15 mouse cellular contexts compared by ENCODE assay signal in genomic region chr1:38249561-38249960, GRCm38 (mm10).
"Had no signal": no experiment of that assay in that cellular context is flagged by ENCODE, and none has a peak within 500 bp of the region (broad histone marks: within the 10 kb centered on the region; RNA-seq: fewer than 3 reads in every experiment).

No protein-coding gene starts in this region.

- H3K4me1 ChIP-seq: liver, embryonic 13.5 days had no signal

- H3K27ac ChIP-seq: layer of hippocampus, adult 2 months; limb, embryonic 15.5 days; liver, embryonic 13.5 days; midbrain, embryonic 13.5 days; neural tube, embryonic 15.5 days had no signal

- H3K9me3 ChIP-seq: limb, embryonic 15.5 days; liver, embryonic 13.5 days; midbrain, embryonic 13.5 days; neural tube, embryonic 15.5 days had no signal

- H3K4me3 ChIP-seq: layer of hippocampus, adult 2 months; limb, embryonic 15.5 days; liver, embryonic 13.5 days; midbrain, embryonic 13.5 days; myocyte; neural tube, embryonic 15.5 days had no signal

- ATAC-seq: midbrain, embryonic 13.5 days had no signal

- H3K9ac ChIP-seq: limb, embryonic 15.5 days; liver, embryonic 13.5 days; midbrain, embryonic 13.5 days; neural tube, embryonic 15.5 days had no signal

- H3K27me3 ChIP-seq: limb, embryonic 15.5 days; liver, embryonic 13.5 days; midbrain, embryonic 13.5 days; neural tube, embryonic 15.5 days had no signal

- H3K4me2 ChIP-seq: limb, embryonic 15.5 days; liver, embryonic 13.5 days; midbrain, embryonic 13.5 days; neural tube, embryonic 15.5 days had no signal

- DNase-seq: kidney, adult 18-20 months; kidney, postnatal 10 days; kidney, postnatal 4 days; liver, embryonic 13.5 days; lung, adult 18-20 months; lung, postnatal 36 days; right cerebral cortex, adult 18-20 months; right cerebral cortex, postnatal 25 days; thymus, adult 18-20 months; thymus, postnatal 25 days had no signal

- H3K36me3 ChIP-seq: limb, embryonic 15.5 days; liver, embryonic 13.5 days; midbrain, embryonic 13.5 days; neural tube, embryonic 15.5 days had no signal
